Mouse (Mus musculus) stomach, embryonic 15.5 days (tissue): ENCODE measurements around the gene Fbxl12. TPM values are rescaled to one million over a fixed set of nuclear protein-coding genes. Genes with fewer than 3 reads are reported as not detected.
"Not testable (repeated sequence)": the region's sequence is repeated elsewhere in the genome, so short reads cannot be mapped to it uniquely, and the experiment has no call there.

ENCODE experiments used
- ATAC-seq: fragments of 200-750 bp; cut with Nextera tagmentation; 2 replicates; pipeline ENCODE4 v1.8.0; 2017; ENCODE audit warnings: low read depth, moderate number of reproducible peaks, moderate TSS enrichment; ENCODE audit not compliant: insufficient read depth, low FRiP score
- H3K27ac ChIP-seq: fragments of 300-500 bp; sonication (generic); 2 replicates; pipeline ENCODE4 v1.5.1; 2015; ENCODE audit warnings: mild to moderate bottlenecking, inconsistent platforms
- H3K27me3 ChIP-seq: fragments of 300-500 bp; sonication (generic); replicated peaks from 2 replicates; pipeline ENCODE4 v1.6.1; 2015; ENCODE audit warnings: inconsistent platforms
- H3K36me3 ChIP-seq: fragments of 300-500 bp; sonication (generic); 2 replicates; pipeline ENCODE4 v1.6.1; 2015; ENCODE audit warnings: inconsistent platforms
- H3K4me1 ChIP-seq: fragments of 300-500 bp; sonication (generic); 2 replicates; pipeline ENCODE4 v1.6.1; 2015; ENCODE audit warnings: inconsistent platforms
- H3K4me2 ChIP-seq: fragments of 300-500 bp; sonication (generic); 2 replicates; pipeline ENCODE4 v1.6.1; 2015; ENCODE audit warnings: mild to moderate bottlenecking, inconsistent platforms
- H3K4me3 ChIP-seq: fragments of 300-500 bp; sonication (generic); replicated peaks from 2 replicates; pipeline ENCODE4 v1.5.1; 2015; ENCODE audit warnings: inconsistent platforms
- H3K9ac ChIP-seq: fragments of 300-500 bp; sonication (generic); 2 replicates; pipeline ENCODE4 v1.6.1; 2015; ENCODE audit warnings: inconsistent platforms
- H3K9me3 ChIP-seq: fragments of 300-500 bp; sonication (generic); 2 replicates; pipeline ENCODE4 v1.6.1; 2016; ENCODE audit warnings: inconsistent platforms
- whole genome bisulfite sequencing: fragments of 180-500 bp; shearing (Covaris S2); methylation state at CpG from one replicate; pipeline ENCODE4 v1.1.7; 2015; 5-methylcytosine and 5-hydroxymethylcytosine counted together
- polyA plus RNA-seq: library from polyadenylated mRNA; unstranded; fragments of >200 nt; fragmentation: Nextera tagmentation; extraction: Ambion mirVana; gene quantifications from 2 replicates; pipeline ENCODE4 v1.2.1, GENCODE M21; 2015

Fbxl12 gene
- polyA plus RNA-seq, 1 experiment from 2014 or later, result 15.3 TPM

- Histone ChIP-seq H3K9ac (peak overlapping the region; percentile 88), H3K4me2 (peak overlapping the region; percentile 97), H3K27me3 (no peaks in the 10 kb centered on the region), H3K4me3 (peak overlapping the region; percentile 89), H3K36me3 (no peaks in the 10 kb centered on the region), H3K4me1 (peaks cover 18% of the 10 kb centered on the region), H3K9me3 (no peaks in the 10 kb centered on the region), H3K27ac (peak overlapping the region; percentile 85)
- WGBS, result 3% methylated on average over 17 of the region's 17 CpGs
- no peak for ATAC-seq
These were observed 554 bp upstream of the Fbxl12 start for GRCm38 (mm10) chr9:20645121-20645520.

GRCm38 (mm10) chr9:20643781-20644180, 786 bp downstream of the Fbxl12 start:
- no peak for ATAC-seq
- WGBS, result 6% methylated on average over 13 of the region's 13 CpGs
- H3K36me3 ChIP-seq, result peaks cover 6% of the 10 kb centered on the region; the same call in 1 of the 2 replicates
- H3K4me2 ChIP-seq, result peak overlapping the region; percentile 97
- peak overlapping the region; percentile 89 for H3K4me3 ChIP-seq
- H3K27me3 ChIP-seq, result no peaks in the 10 kb centered on the region
- peak overlapping the region; percentile 88; the same call in 1 of the 2 replicates for H3K9ac ChIP-seq
- H3K27ac ChIP-seq, result peak overlapping the region; percentile 97
- H3K9me3 ChIP-seq, result no peaks in the 10 kb centered on the region
- H3K4me1 ChIP-seq, result peaks cover 18% of the 10 kb centered on the region

GRCm38 (mm10) chr9:20642896-20643466, 1.6 kb downstream of the Fbxl12 start:
- peak; percentile 80 for ATAC-seq
- Histone ChIP-seq H3K4me3 (peak overlapping the region; percentile 89), H3K4me2 (peak overlapping the region; percentile 97), H3K27ac (peak overlapping the region; percentile 97), H3K36me3 (peaks cover 8% of the 10 kb centered on the region; the same call in 1 of the 2 replicates), H3K9ac (peak overlapping the region; percentile 88), H3K27me3 (no peaks in the 10 kb centered on the region), H3K9me3 (no peaks in the 10 kb centered on the region), H3K4me1 (peaks cover 18% of the 10 kb centered on the region)
- under 1% methylated on average over 30 of the region's 30 CpGs for WGBS

- Histone ChIP-seq H3K27ac (peak within 1 kb of the TSS; percentile 97), H3K4me1 (peaks cover 18% of the 10 kb centered on the region), H3K36me3 (peaks cover 9% of the 10 kb centered on the region; the same call in 1 of the 2 replicates), H3K27me3 (no peaks in the 10 kb centered on the region), H3K4me3 (peak within 1 kb of the TSS; percentile 89), H3K4me2 (peak within 1 kb of the TSS; percentile 97), H3K9ac (peak within 1 kb of the TSS; percentile 88), H3K9me3 (no peaks in the 10 kb centered on the region)
- ATAC-seq, result peak; percentile 89
- WGBS, result under 1% methylated on average over 51 of the region's 51 CpGs
These were observed 2.3 kb downstream of the Fbxl12 start, which contains the start of gene Ubl5 for GRCm38 (mm10) chr9:20642101-20642895. Gene Ubl5, plus strand, starts transcription at chr9:20642878.

GRCm38 (mm10) chr9:20641501-20641900, 3.1 kb downstream of the Fbxl12 start:
- no peaks in the 10 kb centered on the region for H3K27me3 ChIP-seq
- H3K4me1 ChIP-seq, result peaks cover 18% of the 10 kb centered on the region
- ATAC-seq, result no peak
- H3K4me3 ChIP-seq, result peak overlapping the region; percentile 89
- peak overlapping the region; percentile 97 for H3K4me2 ChIP-seq
- H3K27ac ChIP-seq, result 0 out of 2 replicates have a peak overlapping the region, but pooled peaks have one; percentile 97
- peaks cover 10% of the 10 kb centered on the region; the same call in 1 of the 2 replicates for H3K36me3 ChIP-seq
- 14% methylated on average over 6 of the region's 6 CpGs for WGBS
- H3K9ac ChIP-seq, result peak overlapping the region; percentile 87
- no peaks in the 10 kb centered on the region for H3K9me3 ChIP-seq

GRCm38 (mm10) chr9:20639486-20639885, 5.1 kb downstream of the Fbxl12 start:
- Histone ChIP-seq H3K9ac (no peak overlapping the region), H3K4me2 (no peak overlapping the region)
- 90% methylated on average over 4 of the region's 4 CpGs for WGBS

GRCm38 (mm10) chr9:20638552-20638951, 6.0 kb downstream of the Fbxl12 start:
- Histone ChIP-seq H3K4me2 (no peak overlapping the region), H3K9me3 (no peaks in the 10 kb centered on the region), H3K4me3 (no peak overlapping the region), H3K27ac (no peak overlapping the region), H3K9ac (no peak overlapping the region), H3K36me3 (peaks cover 10% of the 10 kb centered on the region; the same call in 1 of the 2 replicates), H3K4me1 (peaks cover 8% of the 10 kb centered on the region), H3K27me3 (no peaks in the 10 kb centered on the region)
- 95% methylated on average over 19 of the region's 19 CpGs for WGBS
- ATAC-seq, result no peak

More at GRCm38 (mm10) chr9:20639486-20639885, 5.1 kb downstream of the Fbxl12 start:
- ATAC-seq, result no peak
- Histone ChIP-seq H3K9me3 (no peaks in the 10 kb centered on the region), H3K4me1 (peaks cover 13% of the 10 kb centered on the region), H3K27ac (no peak overlapping the region), H3K27me3 (no peaks in the 10 kb centered on the region), H3K36me3 (peaks cover 10% of the 10 kb centered on the region; the same call in 1 of the 2 replicates), H3K4me3 (no peak overlapping the region)

- Histone ChIP-seq H3K9ac (no peak overlapping the region), H3K27me3 (no peaks in the 10 kb centered on the region), H3K4me1 (peaks cover 6% of the 10 kb centered on the region), H3K9me3 (no peaks in the 10 kb centered on the region), H3K4me2 (no peak overlapping the region), H3K36me3 (peaks cover 10% of the 10 kb centered on the region; the same call in 1 of the 2 replicates), H3K27ac (no peak overlapping the region), H3K4me3 (no peak overlapping the region)
- 85% methylated on average over 2 of the region's 2 CpGs for WGBS
- no peak for ATAC-seq
These were observed 7.8 kb downstream of the Fbxl12 start for GRCm38 (mm10) chr9:20636790-20637189.

- Histone ChIP-seq H3K36me3 (peaks cover 10% of the 10 kb centered on the region; the same call in 1 of the 2 replicates), H3K4me3 (no peak overlapping the region), H3K4me2 (no peak overlapping the region), H3K4me1 (peaks cover 2% of the 10 kb centered on the region), H3K27me3 (no peaks in the 10 kb centered on the region), H3K27ac (no peak overlapping the region), H3K9me3 (no peaks in the 10 kb centered on the region), H3K9ac (no peak overlapping the region)
- peak; percentile 51 for ATAC-seq
- WGBS, result 78% methylated on average over 3 of the region's 3 CpGs
These were observed 8.3 kb downstream of the Fbxl12 start for GRCm38 (mm10) chr9:20636256-20636655.

- H3K4me1 ChIP-seq, ATAC-seq, H3K4me3 ChIP-seq, H3K27ac ChIP-seq, H3K9ac ChIP-seq, H3K27me3 ChIP-seq, H3K4me2 ChIP-seq, H3K9me3 ChIP-seq: not testable (repeated sequence)
- 94% methylated on average over 8 of the region's 8 CpGs for WGBS
- peaks cover 10% of the 10 kb centered on the region; the same call in 1 of the 2 replicates for H3K36me3 ChIP-seq
These were observed 8.9 kb downstream of the Fbxl12 start for GRCm38 (mm10) chr9:20635676-20636075.

- no peak overlapping the region for H3K9ac ChIP-seq
- no peak for ATAC-seq
- no peaks in the 10 kb centered on the region for H3K9me3 ChIP-seq
- H3K27ac ChIP-seq, result no peak overlapping the region
- no peaks in the 10 kb centered on the region for H3K27me3 ChIP-seq
- H3K4me1 ChIP-seq, result no peaks in the 10 kb centered on the region
- no peaks in the 10 kb centered on the region for H3K36me3 ChIP-seq
- H3K4me3 ChIP-seq, result no peak overlapping the region
- 81% methylated on average over 2 of the region's 2 CpGs for WGBS
- H3K4me2 ChIP-seq, result no peak overlapping the region
These were observed 13.2 kb downstream of the Fbxl12 start for GRCm38 (mm10) chr9:20631332-20631731.

GRCm38 (mm10) chr9:20616685-20617084, 27.9 kb downstream of the Fbxl12 start:
- no peak for ATAC-seq
- Histone ChIP-seq H3K9me3 (no peaks in the 10 kb centered on the region), H3K9ac (no peak overlapping the region), H3K4me2 (no peak overlapping the region), H3K4me1 (no peaks in the 10 kb centered on the region), H3K36me3 (no peaks in the 10 kb centered on the region), H3K27ac (no peak overlapping the region), H3K27me3 (no peaks in the 10 kb centered on the region), H3K4me3 (no peak overlapping the region)
- WGBS, result 90% methylated on average over 2 of the region's 2 CpGs
